Mouse (Mus musculus) liver, adult 2 months (tissue): ENCODE data around the gene Sv2c.

ENCODE experiments used
- CTCF ChIP-seq: fragments of 200-500 bp; IDR thresholded peaks from 2 replicates; pipeline ENCODE4 v1.5.1; 2011; ENCODE audit warnings: low read depth, low read length, control low read depth
- POLR2A ChIP-seq: fragments of 200-500 bp; IDR thresholded peaks from 2 replicates; pipeline ENCODE4 v1.6.1; 2011; ENCODE audit warnings: low read length, control low read depth; ENCODE audit not compliant: insufficient read depth; ENCODE audit errors: extremely low read depth

DNA sequence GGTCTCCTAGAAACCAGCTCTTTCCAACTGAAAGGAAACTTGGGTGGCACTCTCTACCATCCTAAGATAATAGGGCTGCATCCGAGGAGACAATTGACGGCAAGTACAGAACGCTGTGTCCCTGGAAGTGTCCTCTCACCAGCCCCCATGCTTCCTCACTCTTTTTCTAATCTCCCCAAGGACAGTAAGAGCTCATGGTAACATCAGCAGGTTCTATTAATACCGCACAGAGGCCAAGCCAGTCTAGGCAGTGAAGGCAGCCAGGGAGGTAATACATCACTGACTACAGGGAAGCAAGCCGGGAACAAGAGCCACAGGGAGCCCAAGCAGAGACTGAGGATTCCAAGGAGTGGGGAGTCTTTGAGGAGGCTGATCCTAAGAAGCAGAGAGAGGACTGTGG, 7.4 kb downstream of the Sv2c start:
- TF ChIP-seq CTCF: no peak
- no peak for TF ChIP-seq POLR2A
